Mouse (Mus musculus): ENCODE results near the gene Gmds. TPM values are rescaled to one million over a fixed set of nuclear protein-coding genes. Genes with fewer than 3 reads are reported as not detected.
A peak's percentile ranks its signal among the peaks of the same experiment; 100 is the strongest.

Gene Gmds
- polyA plus RNA-seq, 1 experiment: 12.0 TPM

- no peak for DNase-seq (ENCODE audit: extremely low spot score in 1 of 2, low spot score in 1 of 2)
Measured at GRCm38 (mm10) chr13:32268284-32268683, 70.3 kb downstream of the Gmds start.

GRCm38 (mm10) chr13:32267184-32267775, 71.3 kb downstream of the Gmds start:
- no peak for DNase-seq (ENCODE audit: extremely low spot score in 1 of 2, low spot score in 1 of 2)

GRCm38 (mm10) chr13:32266721-32267120, 71.8 kb downstream of the Gmds start:
- DNase-seq (ENCODE audit: extremely low spot score in 1 of 2, low spot score in 1 of 2): no peak

- DNase-seq (ENCODE audit: extremely low spot score in 1 of 2, low spot score in 1 of 2): no peak
Measured at GRCm38 (mm10) chr13:32256121-32256520, 82.4 kb downstream of the Gmds start.

GRCm38 (mm10) chr13:32252276-32252675, 86.3 kb downstream of the Gmds start:
- no peak for DNase-seq (ENCODE audit: extremely low spot score in 1 of 2, low spot score in 1 of 2)

GRCm38 (mm10) chr13:32242200-32242599, 96.3 kb downstream of the Gmds start:
- DNase-seq (ENCODE audit: extremely low spot score in 1 of 2, low spot score in 1 of 2): no peak

GRCm38 (mm10) chr13:32236269-32236678, 102.3 kb downstream of the Gmds start:
- no peak for DNase-seq (ENCODE audit: extremely low spot score in 1 of 2, low spot score in 1 of 2)

GRCm38 (mm10) chr13:32235046-32235445, 103.5 kb downstream of the Gmds start:
- no peak for DNase-seq (ENCODE audit: extremely low spot score in 1 of 2, low spot score in 1 of 2)

GRCm38 (mm10) chr13:32234019-32234418, 104.5 kb downstream of the Gmds start:
- no peak for DNase-seq (ENCODE audit: extremely low spot score in 1 of 2, low spot score in 1 of 2)

- DNase-seq (ENCODE audit: extremely low spot score in 1 of 2, low spot score in 1 of 2): no peak
Measured at GRCm38 (mm10) chr13:32232391-32232790, 106.1 kb downstream of the Gmds start.

GRCm38 (mm10) chr13:32231956-32232355, 106.6 kb downstream of the Gmds start:
- no peak for DNase-seq (ENCODE audit: extremely low spot score in 1 of 2, low spot score in 1 of 2)

- no peak for DNase-seq (ENCODE audit: extremely low spot score in 1 of 2, low spot score in 1 of 2)
Measured at GRCm38 (mm10) chr13:32227874-32228562, 110.5 kb downstream of the Gmds start.

- no peak for DNase-seq (ENCODE audit: extremely low spot score in 1 of 2, low spot score in 1 of 2)
Measured at GRCm38 (mm10) chr13:32217647-32218046, 120.9 kb downstream of the Gmds start.

- DNase-seq (ENCODE audit: extremely low spot score in 1 of 2, low spot score in 1 of 2): peak in 1 of 2 experiments; percentile 63
Measured at GRCm38 (mm10) chr13:32213702-32214452, 124.7 kb downstream of the Gmds start.

- DNase-seq (ENCODE audit: extremely low spot score in 1 of 2, low spot score in 1 of 2): no peak
Measured at GRCm38 (mm10) chr13:32212125-32212524, 126.4 kb downstream of the Gmds start.

- DNase-seq (ENCODE audit: extremely low spot score in 1 of 2, low spot score in 1 of 2): no peak
Measured at GRCm38 (mm10) chr13:32207172-32207908, 131.2 kb downstream of the Gmds start.

GRCm38 (mm10) chr13:32179906-32180305, 158.6 kb downstream of the Gmds start:
- DNase-seq (ENCODE audit: extremely low spot score in 1 of 2, low spot score in 1 of 2): no peak

- DNase-seq (ENCODE audit: extremely low spot score in 1 of 2, low spot score in 1 of 2): no peak
Measured at GRCm38 (mm10) chr13:32178682-32179081, 159.9 kb downstream of the Gmds start.

GRCm38 (mm10) chr13:32177852-32178453, 160.6 kb downstream of the Gmds start:
- DNase-seq (ENCODE audit: extremely low spot score in 1 of 2, low spot score in 1 of 2): no peak

GRCm38 (mm10) chr13:32175028-32175427, 163.5 kb downstream of the Gmds start:
- no peak for DNase-seq (ENCODE audit: extremely low spot score in 1 of 2, low spot score in 1 of 2)

- DNase-seq (ENCODE audit: extremely low spot score in 1 of 2, low spot score in 1 of 2): no peak
Measured at GRCm38 (mm10) chr13:32169173-32169572, 169.4 kb downstream of the Gmds start.

All from frontal cortex, adult 2 months (tissue).